Comparison of ENCODE assay signal across 8 mouse cellular contexts in the genomic region with DNA sequence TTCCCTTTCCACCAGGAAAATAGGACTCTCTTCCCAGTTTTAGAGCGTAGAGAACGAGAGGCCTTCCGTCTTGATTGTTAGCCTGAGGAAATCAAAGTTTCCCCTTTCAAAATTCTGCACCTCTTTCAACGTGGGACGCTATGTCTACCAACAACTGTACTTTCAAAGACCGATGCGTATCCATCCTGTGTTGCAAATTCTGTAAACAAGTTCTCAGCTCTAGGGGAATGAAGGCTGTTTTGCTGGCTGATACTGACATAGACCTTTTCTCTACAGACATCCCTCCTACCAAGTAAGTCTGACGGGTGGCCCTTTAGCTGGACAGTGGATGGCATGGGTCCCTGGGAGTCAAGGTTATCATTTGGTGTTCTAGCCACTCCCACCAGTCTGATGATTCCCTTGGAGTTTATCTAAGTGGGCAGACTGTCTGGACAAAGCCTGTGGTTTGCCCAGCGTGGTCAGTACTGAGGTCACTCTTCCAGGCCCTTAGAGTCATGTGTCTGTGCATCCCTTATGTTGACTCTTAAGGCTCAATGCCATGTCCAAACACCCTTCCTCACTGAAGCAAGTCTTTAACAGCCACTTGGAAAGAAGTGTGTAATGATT. TPM values are rescaled to one million over a fixed set of nuclear protein-coding genes. Genes with fewer than 3 reads are reported as not detected.
DNase-seq lines count a peak whose midpoint lies in the region; ATAC-seq lines count a peak whose summit lies in the region.

No protein-coding gene starts in this region.

- peak overlapping the region; percentile 76 for H3K4me2 ChIP-seq in embryonic facial prominence, embryonic 14.5 days (ENCODE audit: low read depth, low read length)
- H3K4me2 ChIP-seq in limb, embryonic 13.5 days (replicated peaks): peak overlapping the region; percentile 94
- peak overlapping the region; percentile 97 for H3K4me2 ChIP-seq in neural tube, embryonic 15.5 days

- H3K4me3 ChIP-seq in embryonic facial prominence, embryonic 14.5 days (ENCODE audit: low read depth, low read length): peak overlapping the region; percentile 63
- peak overlapping the region; percentile 73 for H3K4me3 ChIP-seq in limb, embryonic 13.5 days
- peak overlapping the region; percentile 67 for H3K4me3 ChIP-seq in neural tube, embryonic 15.5 days (replicated peaks)

- peak overlapping the region; percentile 63 for H3K9ac ChIP-seq in embryonic facial prominence, embryonic 14.5 days (ENCODE audit: low read depth, low read length)
- peak overlapping the region; percentile 73 for H3K9ac ChIP-seq in limb, embryonic 13.5 days
- H3K9ac ChIP-seq in neural tube, embryonic 15.5 days (replicated peaks): peak overlapping the region; percentile 34

- H3K9me3 ChIP-seq in embryonic facial prominence, embryonic 14.5 days (ENCODE audit: control insufficient read depth, low read length): no peaks in the 10 kb centered on the region
- H3K9me3 ChIP-seq in limb, embryonic 13.5 days: no peaks in the 10 kb centered on the region
- H3K9me3 ChIP-seq in neural tube, embryonic 15.5 days (replicated peaks): no peaks in the 10 kb centered on the region

- H3K4me1 ChIP-seq in embryonic facial prominence, embryonic 14.5 days (ENCODE audit: control insufficient read depth, insufficient read depth, low read length): peaks cover 26% of the 10 kb centered on the region
- H3K4me1 ChIP-seq in limb, embryonic 13.5 days: peaks cover 36% of the 10 kb centered on the region
- H3K4me1 ChIP-seq in neural tube, embryonic 15.5 days: peaks cover 24% of the 10 kb centered on the region

- H3K27ac ChIP-seq in embryonic facial prominence, embryonic 14.5 days (replicated peaks; ENCODE audit: low read depth, low read length): peak overlapping the region; percentile 83
- H3K27ac ChIP-seq in limb, embryonic 13.5 days: no peak overlapping the region
- H3K27ac ChIP-seq in neural tube, embryonic 15.5 days (replicated peaks): peak overlapping the region; percentile 75; the same call in 1 of the 2 replicates

- no peaks in the 10 kb centered on the region for H3K36me3 ChIP-seq in embryonic facial prominence, embryonic 14.5 days (ENCODE audit: control insufficient read depth, insufficient read depth, low read length)
- H3K36me3 ChIP-seq in limb, embryonic 13.5 days: no peaks in the 10 kb centered on the region
- no peaks in the 10 kb centered on the region for H3K36me3 ChIP-seq in neural tube, embryonic 15.5 days

- 2% methylated on average over 9 of the region's 9 CpGs for WGBS in embryonic facial prominence, embryonic 14.5 days
- WGBS in limb, embryonic 13.5 days: 3% methylated on average over 9 of the region's 9 CpGs
- 1% methylated on average over 9 of the region's 9 CpGs for WGBS in neural tube, embryonic 15.5 days

- no peaks in the 10 kb centered on the region for H3K27me3 ChIP-seq in embryonic facial prominence, embryonic 14.5 days (replicated peaks; ENCODE audit: control insufficient read depth, insufficient read depth, low read length)
- no peaks in the 10 kb centered on the region for H3K27me3 ChIP-seq in limb, embryonic 13.5 days
- no peaks in the 10 kb centered on the region for H3K27me3 ChIP-seq in neural tube, embryonic 15.5 days (replicated peaks)

- ATAC-seq in embryonic facial prominence, embryonic 14.5 days (ENCODE audit: low read depth): no peak
- ATAC-seq in limb, embryonic 13.5 days (ENCODE audit: low FRiP score, low read depth): no peak
- no peak for ATAC-seq in neural tube, embryonic 15.5 days (ENCODE audit: low FRiP score)

- peak; percentile 62 for DNase-seq in adrenal gland, adult 2 months
- no peak for DNase-seq in adrenal gland, adult 8-10 months
- peak; percentile 72 for DNase-seq in 416B (ENCODE audit: low read depth)
- no peak for DNase-seq in embryonic facial prominence, embryonic 14.5 days (ENCODE audit: low spot score)
- no peak for DNase-seq in thymus, postnatal 10 days (ENCODE audit: low spot score in 2 of 2)
- no peak for DNase-seq in right cerebral cortex, adult 18-20 months

RNA-seq across cellular contexts. Expression of gene Fam72a, which starts 1.0 kb away (rescaled TPM):
- total RNA-seq in adrenal gland, adult 2 months (2021): under 1 TPM; 0.79 to 0.92 TPM
- polyA plus RNA-seq in adrenal gland, adult 2 months (2012; rRNA removed): 0.07 and 0.16 TPM in 2 replicates
- 1 to 10 TPM in 2 of 4 experiments, under 1 TPM in 2; 0.77 to 1.7 (median 1.1) TPM for total RNA-seq in adrenal gland, adult 8-10 months (2022)
- polyA plus RNA-seq in embryonic facial prominence, embryonic 14.5 days (2014; fragmentation: Nextera tagmentation; extraction: Ambion mirVana): 2.5 and 3.5 TPM in 2 replicates
- polyA plus RNA-seq in limb, embryonic 13.5 days (2015; fragmentation: Nextera tagmentation; extraction: Ambion mirVana): 2.5 and 2.8 TPM in 2 replicates
- 1.2 and 1.8 TPM in 2 replicates for polyA plus RNA-seq in neural tube, embryonic 15.5 days (2015; fragmentation: Nextera tagmentation; extraction: Ambion mirVana)

RNA-seq across cellular contexts. Expression of gene Srgap2, which starts 1.5 kb away (rescaled TPM):
- 10 to 100 TPM; 21.8 to 22.2 TPM for total RNA-seq in adrenal gland, adult 2 months (2021)
- 13.9 and 15.2 TPM in 2 replicates for polyA plus RNA-seq in adrenal gland, adult 2 months (2012; rRNA removed)
- total RNA-seq in adrenal gland, adult 8-10 months (2022): 10 to 100 TPM; 23.5 to 40.0 (median 32.9) TPM
- polyA plus RNA-seq in embryonic facial prominence, embryonic 14.5 days (2014; fragmentation: Nextera tagmentation; extraction: Ambion mirVana): 21.3 and 23.6 TPM in 2 replicates
- polyA plus RNA-seq in limb, embryonic 13.5 days (2015; fragmentation: Nextera tagmentation; extraction: Ambion mirVana): 16.6 and 16.9 TPM in 2 replicates
- 23.2 and 27.2 TPM in 2 replicates for polyA plus RNA-seq in neural tube, embryonic 15.5 days (2015; fragmentation: Nextera tagmentation; extraction: Ambion mirVana)

Comparison
In these comparisons a context has a peak if more than half of its experiments do, and no peak if none do; other contexts are left out.
1. DNase-seq: peak in adrenal gland, adult 2 months (single experiment) and 416B (single experiment); none in adrenal gland, adult 8-10 months (single experiment), embryonic facial prominence, embryonic 14.5 days (single experiment), thymus, postnatal 10 days (0 of 2) and right cerebral cortex, adult 18-20 months (single experiment).
2. Peak in every context shown above with its lines, with median percentiles within 50 percentile points of each other: H3K4me2 ChIP-seq, H3K4me3 ChIP-seq and H3K9ac ChIP-seq.